Mouse (Mus musculus) olfactory bulb, adult 2 months (tissue): ENCODE data around the gene Ascl3. TPM values are rescaled to one million over a fixed set of nuclear protein-coding genes. Genes with fewer than 3 reads are reported as not detected.

Experiments
- H3K27ac ChIP-seq: fragments of 200-500 bp; 2 replicates; pipeline ENCODE4 v1.5.1; 2012; ENCODE audit warnings: low read depth, low read length; ENCODE audit not compliant: insufficient read depth
- H3K4me1 ChIP-seq: fragments of 200-500 bp; 2 replicates; pipeline ENCODE4 v1.6.1; 2012; ENCODE audit warnings: low read length; ENCODE audit not compliant: control insufficient read depth, insufficient read depth
- H3K4me3 ChIP-seq: fragments of 200-500 bp; 2 replicates; pipeline ENCODE4 v1.5.1; 2012; ENCODE audit warnings: mild to moderate bottlenecking, low read depth, low read length, moderate library complexity; ENCODE audit not compliant: insufficient read depth
- CTCF ChIP-seq: fragments of 200-500 bp; IDR thresholded peaks from 2 replicates; pipeline ENCODE4 v1.5.1; 2012; ENCODE audit warnings: low read depth, mild to moderate bottlenecking, low read length, moderate library complexity; ENCODE audit not compliant: insufficient read depth
- POLR2A ChIP-seq: fragments of 200-500 bp; IDR thresholded peaks from 2 replicates; pipeline ENCODE4 v1.6.1; 2012; ENCODE audit warnings: mild to moderate bottlenecking, low read depth, low read length, moderate library complexity; ENCODE audit not compliant: insufficient read depth
- WGBS: fragments of 180-500 bp; shearing (Covaris S2); methylation state at CpG from one replicate; pipeline ENCODE4 v1.1.7; 2018; 5-methylcytosine and 5-hydroxymethylcytosine counted together
- polyA plus RNA-seq: library from polyadenylated mRNA; stranded (reverse); fragments of >200 nt; gene quantifications from 2 replicates; pipeline ENCODE4 v1.2.4, GENCODE M21; 2012; ENCODE audit warnings: low replicate concordance; ENCODE audit not compliant: missing spikeins, insufficient read depth, insufficient read length

The Ascl3 gene
- polyA plus RNA-seq, 1 experiment: not detected

- Histone ChIP-seq H3K4me1 (peaks cover 6% of the 10 kb centered on the region; the same call in 1 of the 2 replicates), H3K4me3 (peak overlapping the region; percentile 93)
- WGBS: 3% methylated on average over 13 of the region's 13 CpGs
Measured at GRCm38 (mm10) chr7:109751427-109752007, 20.0 kb upstream of the Ascl3 start.

GRCm38 (mm10) chr7:109747747-109748146, 16.2 kb upstream of the Ascl3 start:
- no peak for TF ChIP-seq CTCF
- no peak for TF ChIP-seq POLR2A
- H3K4me1 ChIP-seq: peaks cover 6% of the 10 kb centered on the region; the same call in 1 of the 2 replicates
- no peak overlapping the region for H3K4me3 ChIP-seq
- no peak overlapping the region for H3K27ac ChIP-seq
- 53% methylated on average over 1 of the region's 1 CpGs for WGBS

More at GRCm38 (mm10) chr7:109751427-109752007, 20.0 kb upstream of the Ascl3 start:
- no peak for TF ChIP-seq CTCF
- TF ChIP-seq POLR2A: no peak
- 0 out of 2 replicates have a peak overlapping the region, but pooled peaks have one; percentile 18 for H3K27ac ChIP-seq

DNA sequence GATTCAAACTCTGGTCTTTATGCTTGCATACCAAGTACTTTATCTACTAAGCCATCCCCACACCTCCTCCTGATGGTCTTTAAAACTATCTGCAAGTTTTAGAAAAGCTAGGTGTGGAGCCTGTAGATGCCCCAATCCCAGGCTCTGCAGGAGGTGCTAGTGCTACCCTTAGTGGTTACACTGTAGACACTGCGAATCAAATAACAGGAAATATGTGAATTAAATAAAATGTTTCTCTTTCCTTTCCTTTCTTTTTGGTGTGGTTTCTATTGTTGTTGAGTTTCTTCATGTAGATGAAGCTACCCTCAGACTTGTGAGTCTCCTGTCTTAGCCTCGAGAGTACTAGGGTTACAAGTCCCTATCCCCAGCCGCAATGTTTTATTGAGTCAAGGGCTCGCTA, 10.2 kb upstream of the Ascl3 start:
- no peak overlapping the region for H3K4me3 ChIP-seq
- TF ChIP-seq POLR2A (no peak), CTCF (no peak)
- H3K27ac ChIP-seq: no peak overlapping the region
- WGBS: 88% methylated on average over 4 of the region's 4 CpGs
- no peaks in the 10 kb centered on the region for H3K4me1 ChIP-seq

- TF ChIP-seq POLR2A: no peak
- TF ChIP-seq CTCF: no peak
- WGBS: 100% methylated on average over 1 of the region's 1 CpGs
Measured at GRCm38 (mm10) chr7:109741060-109741459, 9.5 kb upstream of the Ascl3 start.

DNA sequence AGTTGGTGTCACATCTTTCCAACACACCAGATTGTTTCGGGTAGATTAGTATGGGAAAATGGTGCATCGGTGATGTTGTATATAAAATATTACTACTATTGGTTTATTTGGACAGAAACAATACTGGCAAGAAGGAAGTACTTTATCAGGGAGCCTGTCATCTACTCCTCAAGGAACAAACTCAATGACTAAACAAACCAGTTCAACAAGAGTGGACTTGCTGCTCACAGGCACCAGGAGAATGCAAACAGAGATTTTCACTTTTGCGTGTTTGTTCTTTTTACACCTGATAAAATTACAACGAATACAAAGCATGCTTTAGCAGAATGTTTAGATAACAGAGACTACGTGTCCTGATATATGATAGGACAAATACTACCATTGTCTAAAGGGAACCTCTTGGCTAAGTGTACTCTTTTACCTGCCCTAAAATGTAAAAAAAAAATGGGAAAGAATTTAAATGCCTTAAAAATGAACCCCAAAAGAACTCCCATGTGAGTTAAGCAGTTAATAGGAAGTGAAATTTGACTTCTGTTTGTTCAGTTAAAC, 8.4 kb upstream of the Ascl3 start:
- Histone ChIP-seq H3K4me3 (no peak overlapping the region), H3K27ac (no peak overlapping the region), H3K4me1 (no peaks in the 10 kb centered on the region)
- 91% methylated on average over 5 of the region's 5 CpGs for WGBS
- no peak for TF ChIP-seq POLR2A
- TF ChIP-seq CTCF: no peak

More at GRCm38 (mm10) chr7:109741060-109741459, 9.5 kb upstream of the Ascl3 start:
- Histone ChIP-seq H3K27ac (no peak overlapping the region), H3K4me1 (no peaks in the 10 kb centered on the region), H3K4me3 (no peak overlapping the region)

- no peak overlapping the region for H3K4me3 ChIP-seq
- 91% methylated on average over 4 of the region's 4 CpGs for WGBS
- no peaks in the 10 kb centered on the region for H3K4me1 ChIP-seq
- TF ChIP-seq CTCF (no peak), POLR2A (no peak)
- H3K27ac ChIP-seq: no peak overlapping the region
Measured at GRCm38 (mm10) chr7:109734806-109735205, 3.3 kb upstream of the Ascl3 start.

GRCm38 (mm10) chr7:109723697-109724096, 7.8 kb downstream of the Ascl3 start, which contains the start of gene BC051019:
Gene BC051019, minus strand, starts transcription at chr7:109723850.
- no peak within 1 kb of the TSS for H3K27ac ChIP-seq
- H3K4me1 ChIP-seq: peaks cover 1% of the 10 kb centered on the region; the same call in 1 of the 2 replicates
- H3K4me3 ChIP-seq: no peak within 1 kb of the TSS
- 96% methylated on average over 5 of the region's 5 CpGs for WGBS
- no peak for TF ChIP-seq POLR2A

DNA sequence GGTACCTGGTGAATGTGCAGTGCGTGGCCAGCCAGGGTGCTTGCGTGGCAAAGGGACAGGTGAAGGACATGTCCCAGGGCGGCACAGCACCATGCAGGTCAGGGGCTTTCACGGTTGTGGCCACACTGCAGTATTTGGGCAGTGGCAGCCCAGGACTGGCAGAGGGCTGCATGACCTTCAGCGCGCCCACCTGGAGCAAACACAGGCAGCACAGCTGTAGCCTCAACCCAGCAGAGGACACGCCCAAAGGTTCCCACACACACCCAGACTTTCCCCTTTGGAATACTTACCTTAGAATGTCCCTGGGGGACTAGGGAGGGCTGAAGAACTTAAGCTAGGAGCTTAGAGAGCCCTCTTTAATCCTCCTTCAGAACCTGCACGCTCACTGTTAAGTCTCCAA, 8.4 kb downstream of the Ascl3 start:
- Histone ChIP-seq H3K27ac (no peak overlapping the region), H3K4me3 (no peak overlapping the region), H3K4me1 (no peaks in the 10 kb centered on the region)
- no peak for TF ChIP-seq CTCF
- TF ChIP-seq POLR2A: no peak
- 96% methylated on average over 8 of the region's 8 CpGs for WGBS

GRCm38 (mm10) chr7:109722618-109723017, 8.9 kb downstream of the Ascl3 start:
- TF ChIP-seq POLR2A (no peak), CTCF (no peak)
- 98% methylated on average over 2 of the region's 2 CpGs for WGBS
- Histone ChIP-seq H3K4me3 (no peak overlapping the region), H3K4me1 (no peaks in the 10 kb centered on the region), H3K27ac (no peak overlapping the region)
